Mouse (Mus musculus): ENCODE measurements at regions not wholly inside any gene's neighbourhood (a gene's known extent, or its start where the extent isn't known, plus 50 kb on each side); places are given as distances from the start of the nearest gene placed in this dataset.

- DNase-seq (ENCODE audit: low read depth, low spot score) = no peak
- no peaks in the 10 kb centered on the region for H3K79me2 ChIP-seq (ENCODE audit: control insufficient read depth, insufficient read depth, low read length, poor library complexity)
These were observed 222.6 kb downstream of the Hhipl2 start for GRCm38 (mm10) chr1:183640568-183640967.

GRCm38 (mm10) chr1:183644001-183644400 lies 226.0 kb downstream of the Hhipl2 start:
- H3K4me3 ChIP-seq (ENCODE audit: control insufficient read depth in 1 of 2, insufficient read depth in 1 of 2, low read depth in 2 of 2, low read length in 2 of 2) = no peak overlapping the region
- H3K27me3 ChIP-seq (ENCODE audit: control insufficient read depth in 1 of 2, insufficient read depth in 2 of 2, low read length in 2 of 2) = no peaks in the 10 kb centered on the region
- no peaks in the 10 kb centered on the region for H3K79me2 ChIP-seq (ENCODE audit: control insufficient read depth, insufficient read depth, low read length, poor library complexity)
- no peaks in the 10 kb centered on the region for H3K36me3 ChIP-seq (ENCODE audit: control insufficient read depth in 1 of 2, insufficient read depth in 2 of 2, low read length in 2 of 2)
- TF ChIP-seq KAT2A (conservative IDR thresholded peaks at IDR 0.05; ENCODE audit: low read depth, low read length) (no peak), POLR2AphosphoS5 (IDR thresholded peaks at IDR 0.05; ENCODE audit: borderline replicate concordance, low read depth, low read length) (no peak), CTCF (IDR thresholded peaks at IDR 0.05 in 2 of 3, conservative IDR thresholded peaks at IDR 0.05 in 1 of 3; ENCODE audit: control insufficient read depth in 1 of 3, insufficient read depth in 1 of 3, low read depth in 2 of 3, low read length in 3 of 3, poor library complexity in 1 of 3, severe bottlenecking in 1 of 3) (no peak), POLR2A (IDR thresholded peaks at IDR 0.05; ENCODE audit: control insufficient read depth in 1 of 2, insufficient read depth in 1 of 2, low read depth in 1 of 2, low read length in 2 of 2, poor library complexity in 1 of 2) (no peak), JUND (IDR thresholded peaks at IDR 0.05; ENCODE audit: low read depth, low read length) (no peak), ELF1 (IDR thresholded peaks at IDR 0.05; ENCODE audit: low read depth, low read length) (no peak), BHLHE40 (IDR thresholded peaks at IDR 0.05; ENCODE audit: borderline replicate concordance, low read depth, low read length) (no peak), NRF1 (IDR thresholded peaks at IDR 0.05; ENCODE audit: insufficient read depth, low read depth, low read length, poor library complexity, severe bottlenecking) (no peak), TBP (IDR thresholded peaks at IDR 0.05; ENCODE audit: low read depth, low read length) (no peak), SIN3A (IDR thresholded peaks at IDR 0.05; ENCODE audit: low read length) (no peak), HCFC1 (IDR thresholded peaks at IDR 0.05; ENCODE audit: low read depth, low read length) (no peak), ETS1 (IDR thresholded peaks at IDR 0.05; ENCODE audit: low read depth, low read length) (no peak), EP300 (IDR thresholded peaks at IDR 0.05; ENCODE audit: low read depth in 1 of 2, low read length in 2 of 2) (no peak), POLR2AphosphoS2 (IDR thresholded peaks at IDR 0.05; ENCODE audit: low read length) (no peak), RAD21 (IDR thresholded peaks at IDR 0.05; ENCODE audit: low read depth, low read length) (no peak), CHD1 (IDR thresholded peaks at IDR 0.05; ENCODE audit: low read depth, low read length) (no peak)
- H3K27ac ChIP-seq (ENCODE audit: control insufficient read depth, low read depth, low read length) = no peak overlapping the region
- H3K9me3 ChIP-seq (replicated peaks; ENCODE audit: insufficient read depth, low read length) = no peaks in the 10 kb centered on the region
- no peak overlapping the region for H3K9ac ChIP-seq (ENCODE audit: control insufficient read depth, low read depth, low read length, poor library complexity, severe bottlenecking)
- no peak for DNase-seq (ENCODE audit: low read depth, low spot score)
- H3K4me1 ChIP-seq (ENCODE audit: control insufficient read depth in 1 of 2, insufficient read depth in 2 of 2, low read length in 2 of 2) = no peaks in the 10 kb centered on the region

More at GRCm38 (mm10) chr1:183640568-183640967, 222.6 kb downstream of the Hhipl2 start:
- Histone ChIP-seq H3K9ac (ENCODE audit: control insufficient read depth, low read depth, low read length, poor library complexity, severe bottlenecking) (no peak overlapping the region), H3K27me3 (ENCODE audit: control insufficient read depth in 1 of 2, insufficient read depth in 2 of 2, low read length in 2 of 2) (no peaks in the 10 kb centered on the region; a peak in 1 of 4 replicates), H3K9me3 (replicated peaks; ENCODE audit: insufficient read depth, low read length) (no peaks in the 10 kb centered on the region), H3K4me1 (ENCODE audit: control insufficient read depth in 1 of 2, insufficient read depth in 2 of 2, low read length in 2 of 2) (no peaks in the 10 kb centered on the region), H3K36me3 (ENCODE audit: control insufficient read depth in 1 of 2, insufficient read depth in 2 of 2, low read length in 2 of 2) (no peaks in the 10 kb centered on the region), H3K4me3 (ENCODE audit: control insufficient read depth in 1 of 2, insufficient read depth in 1 of 2, low read depth in 2 of 2, low read length in 2 of 2) (no peak overlapping the region), H3K27ac (ENCODE audit: control insufficient read depth, low read depth, low read length) (no peak overlapping the region)
- TF ChIP-seq MXI1 (IDR thresholded peaks at IDR 0.05; ENCODE audit: low read depth, low read length) (no peak), JUND (IDR thresholded peaks at IDR 0.05; ENCODE audit: low read depth, low read length) (no peak), ZKSCAN1 (IDR thresholded peaks at IDR 0.05; ENCODE audit: low read depth, low read length) (no peak), ZMIZ1 (IDR thresholded peaks at IDR 0.05; ENCODE audit: low read depth, low read length) (no peak), MYB (IDR thresholded peaks at IDR 0.05; ENCODE audit: low read depth, low read length) (no peak), MAZ (IDR thresholded peaks at IDR 0.05; ENCODE audit: low read depth, low read length) (no peak), TAL1 (IDR thresholded peaks at IDR 0.05; ENCODE audit: low read length) (no peak), USF2 (IDR thresholded peaks at IDR 0.05; ENCODE audit: borderline replicate concordance in 1 of 2, insufficient read depth in 1 of 2, low read depth in 1 of 2, low read length in 2 of 2) (no peak), MYC (IDR thresholded peaks at IDR 0.05; ENCODE audit: low read depth, low read length) (no peak), GATA1 (IDR thresholded peaks at IDR 0.05; ENCODE audit: low read depth, low read length) (no peak), MAFK (IDR thresholded peaks at IDR 0.05; ENCODE audit: borderline replicate concordance, low read depth, low read length) (no peak), BHLHE40 (IDR thresholded peaks at IDR 0.05; ENCODE audit: borderline replicate concordance, low read depth, low read length) (no peak), USF1 (IDR thresholded peaks at IDR 0.05; ENCODE audit: low read depth, low read length) (no peak), ZC3H11A (IDR thresholded peaks at IDR 0.05; ENCODE audit: low read depth, low read length) (no peak)

Measured in MEL (cell line).